Mouse (Mus musculus): ENCODE results near the gene Pfn1.
A peak's percentile ranks its signal among the peaks of the same experiment; 100 is the strongest.

GRCm38 (mm10) chr11:70646691-70647650 is 7.5 kb downstream of the Pfn1 start, which contains the start of the genes Rnf167 and Slc25a11:
- TF ChIP-seq POLR2A (IDR thresholded peaks at IDR 0.05; ENCODE audit: control insufficient read depth, low read depth, low read length) = peak; percentile 69
- TF ChIP-seq CTCF (IDR thresholded peaks at IDR 0.05; ENCODE audit: control insufficient read depth, insufficient read depth, insufficient replicate concordance, low read depth, low read length) = no peak
